Mouse (Mus musculus) spleen, postnatal 4 days (tissue): ENCODE measurements around the gene Psme1.

Experiments
- DNase-seq, 2 experiments: peaks; one replicate each; pipeline ENCODE4 v3.0.0; 2022; ENCODE audit warnings: low spot score in 2 of 2

Gene Psme1

GRCm38 (mm10) chr14:55577871-55578667 lies at the start of gene Psme1:
Psme1 (plus strand) TSS chr14:55578123.
- peak; percentile 77 to 88 for DNase-seq

DNA sequence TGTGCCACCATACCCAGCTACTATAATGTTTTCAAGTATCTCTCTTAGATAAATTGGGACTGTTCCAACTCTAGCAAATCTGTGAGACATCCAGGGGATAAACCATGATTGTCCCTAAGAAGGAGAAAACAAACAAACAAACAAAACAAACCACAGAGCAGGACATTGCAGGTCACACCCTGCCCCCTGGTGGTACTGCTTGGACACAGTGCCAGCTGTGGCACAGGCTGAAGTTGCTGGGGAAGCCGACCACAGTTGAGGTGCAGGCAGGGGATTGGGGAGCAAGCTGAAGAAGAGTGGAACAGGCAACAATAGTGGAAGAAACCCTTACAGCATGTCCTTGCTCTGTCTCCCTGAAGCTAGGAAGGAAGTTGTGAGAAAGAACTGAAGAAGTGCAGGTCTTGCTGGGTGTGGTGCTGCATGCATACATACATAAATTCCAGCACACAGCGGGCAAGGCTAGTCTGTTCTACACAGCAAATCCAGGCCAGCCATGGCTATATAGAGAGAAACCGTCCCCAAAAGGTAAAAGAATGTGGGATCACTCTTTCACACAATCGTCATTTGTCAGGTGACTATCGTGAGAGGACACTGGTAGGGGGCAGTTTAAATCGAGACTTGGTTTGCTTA lies 41.7 kb upstream of the Psme1 start:
- DNase-seq: peak; percentile 61 to 80

DNA sequence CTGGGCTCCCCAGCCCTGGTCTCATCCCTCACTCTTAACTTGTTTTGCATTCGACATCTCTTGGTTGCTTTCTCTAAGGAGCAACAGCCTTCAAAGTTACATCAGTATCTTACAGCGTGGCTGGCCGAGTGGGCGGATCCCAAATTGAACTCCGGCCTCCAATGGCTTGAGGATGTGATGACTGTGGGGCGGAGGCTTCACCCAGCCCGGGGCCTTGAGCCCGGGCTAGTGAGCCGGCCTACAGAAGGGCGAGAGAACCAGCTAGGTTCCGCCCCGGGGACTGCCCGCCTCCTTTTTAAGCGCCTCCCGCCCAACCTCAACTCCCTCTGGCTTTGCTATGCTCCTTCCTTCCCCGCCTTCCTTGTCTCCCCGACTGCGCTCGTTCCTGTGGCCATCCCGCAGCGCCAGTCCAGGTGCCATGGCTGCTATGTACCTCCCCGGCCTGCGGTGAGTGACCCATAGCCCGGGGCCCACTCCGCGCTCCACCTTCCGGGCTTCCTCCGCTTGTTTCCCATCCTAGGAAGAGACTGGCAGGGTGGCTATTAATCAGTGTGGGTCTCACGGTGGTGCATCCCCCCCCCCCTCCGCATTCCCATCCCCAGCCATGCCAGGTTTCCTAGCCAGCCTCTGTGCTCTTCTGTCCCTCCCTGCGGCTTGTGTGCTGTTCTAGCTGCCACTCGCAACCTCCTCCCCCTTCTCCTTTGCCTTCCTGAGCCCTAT lies 37.7 kb upstream of the Psme1 start, which contains the start of gene Pck2:
Gene Pck2, plus strand, starts transcription at position 200 of the 720 bp plus-strand sequence.
- DNase-seq: peak; percentile 92 to 93

DNA sequence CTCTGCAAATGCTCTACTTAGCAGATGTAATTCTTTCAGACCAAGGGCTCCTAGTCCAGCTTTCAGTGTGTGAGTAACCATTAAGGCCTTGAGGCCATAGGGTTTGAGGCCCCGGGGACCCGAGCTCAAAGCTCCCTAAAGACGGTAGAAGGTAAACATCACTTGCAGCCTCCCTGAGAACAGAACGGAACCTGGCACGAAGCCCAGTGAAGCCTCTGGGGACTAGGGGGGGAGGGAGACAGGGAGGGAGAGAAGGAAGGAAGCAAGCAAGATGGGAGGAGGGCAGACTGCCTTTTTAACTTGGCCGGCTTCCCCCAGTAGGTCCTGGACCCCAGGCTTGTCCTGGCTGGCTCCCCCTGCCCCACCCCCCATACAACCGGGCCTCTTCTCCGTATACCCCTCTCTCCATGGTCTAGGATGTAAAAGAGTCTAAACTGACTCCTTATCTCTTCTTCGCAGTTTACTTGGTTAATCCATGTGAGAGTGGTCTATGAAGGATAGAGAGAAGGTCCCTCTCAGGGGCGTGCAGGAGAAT lies 37.1 kb upstream of the Psme1 start:
- DNase-seq: peak; percentile 84 to 92

GRCm38 (mm10) chr14:55542268-55542667 lies 35.7 kb upstream of the Psme1 start:
- peak; percentile 75 to 82 for DNase-seq

DNA sequence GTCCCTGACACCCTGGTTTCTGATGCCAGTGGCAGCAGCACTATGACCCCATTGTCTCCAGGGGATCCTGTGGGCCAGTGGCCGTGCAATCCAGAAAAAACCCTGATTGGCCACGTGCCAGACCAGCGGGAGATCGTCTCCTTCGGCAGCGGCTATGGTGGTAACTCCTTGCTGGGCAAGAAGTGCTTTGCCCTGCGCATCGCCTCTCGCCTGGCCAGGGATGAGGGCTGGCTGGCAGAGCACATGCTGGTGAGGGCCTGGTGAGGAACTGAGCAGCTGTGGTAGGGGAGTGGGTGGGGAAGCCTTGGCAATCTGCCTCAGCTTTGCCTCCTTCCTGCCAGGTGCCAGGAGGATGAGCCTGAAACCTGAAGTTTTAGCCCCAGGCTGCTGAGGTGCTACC lies 33.6 kb upstream of the Psme1 start:
- DNase-seq: no peak

GRCm38 (mm10) chr14:55550191-55550590 lies 27.7 kb upstream of the Psme1 start:
- no peak for DNase-seq

DNA sequence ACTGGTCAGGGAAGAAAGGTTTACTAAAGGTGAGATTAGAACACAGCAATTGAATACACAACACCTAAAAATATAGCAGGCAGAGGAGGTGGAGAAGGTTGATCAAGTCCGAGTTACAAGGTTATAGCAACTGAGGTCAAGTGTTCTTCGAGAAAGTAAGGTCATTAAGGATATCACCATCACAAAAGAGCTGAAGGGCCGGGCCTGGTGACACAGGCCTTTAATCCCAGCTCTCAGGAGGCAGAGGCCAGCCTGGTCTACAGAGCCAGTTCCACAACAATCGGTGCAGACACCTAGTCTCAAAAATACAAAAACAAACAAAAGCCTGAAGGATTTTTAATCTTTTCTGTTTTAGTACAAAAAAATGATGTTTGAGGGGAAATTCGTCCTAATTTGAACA lies 26.6 kb upstream of the Psme1 start:
- DNase-seq: no peak

DNA sequence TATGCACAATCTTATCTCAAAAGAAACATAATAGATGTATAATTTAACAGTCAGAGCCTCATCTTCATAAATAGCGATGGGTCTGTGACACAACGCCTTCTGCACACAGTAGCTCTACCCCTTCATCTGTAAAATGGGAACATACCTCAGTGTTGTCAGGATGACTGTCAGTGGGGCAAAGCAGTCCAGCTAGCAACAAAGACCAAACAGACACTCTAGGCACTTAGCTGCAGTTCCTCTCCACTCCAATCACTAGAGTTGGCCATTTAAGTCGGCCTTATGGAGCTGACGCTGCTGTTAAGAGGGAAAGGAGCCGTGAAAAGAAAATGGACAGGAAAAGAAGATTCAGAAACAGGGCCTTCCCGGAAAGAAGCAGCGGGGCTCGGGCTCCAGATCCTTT lies 26.1 kb upstream of the Psme1 start:
- DNase-seq: no peak

DNA sequence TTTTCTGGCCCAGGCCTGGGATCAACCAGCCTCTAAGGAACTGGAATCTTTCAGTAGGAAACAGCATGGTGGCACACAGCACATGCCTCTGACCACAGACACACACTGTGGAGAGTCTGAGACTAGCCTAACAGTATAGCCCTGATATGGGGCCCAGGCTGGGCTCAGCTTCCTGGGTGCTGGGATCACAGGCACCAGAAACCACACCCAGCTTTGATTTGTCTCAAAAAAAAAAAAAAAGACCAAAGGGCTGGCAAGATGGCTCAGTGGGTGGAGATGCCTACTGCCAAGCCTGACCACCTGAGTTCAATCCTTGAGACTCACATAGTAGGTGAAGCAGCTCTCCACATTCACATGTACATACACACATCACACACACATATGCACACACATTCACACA lies 23.3 kb upstream of the Psme1 start:
- DNase-seq: no peak

- DNase-seq: no peak
Observed at GRCm38 (mm10) chr14:55555788-55556187, 22.1 kb upstream of the Psme1 start.

DNA sequence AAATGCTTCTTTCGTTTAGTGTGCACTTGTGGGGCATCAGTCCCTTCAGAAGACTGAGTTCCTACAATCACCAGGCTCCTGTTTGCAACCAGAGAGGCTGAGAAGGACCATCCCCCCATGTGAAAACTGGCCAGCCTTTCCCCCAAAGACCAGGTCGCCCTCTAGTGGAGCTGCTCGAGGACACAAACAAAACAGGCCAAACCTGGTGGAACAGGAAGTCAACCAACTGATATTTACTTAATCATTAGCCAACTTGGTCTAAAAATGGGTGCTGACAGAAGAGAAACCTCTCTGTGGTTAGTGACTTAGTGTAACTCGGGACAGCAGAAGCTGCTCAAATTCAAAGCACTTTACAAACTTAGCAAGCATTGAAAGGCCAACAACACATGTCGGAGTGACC lies 20.9 kb upstream of the Psme1 start:
- peak; percentile 84 to 92 for DNase-seq

DNA sequence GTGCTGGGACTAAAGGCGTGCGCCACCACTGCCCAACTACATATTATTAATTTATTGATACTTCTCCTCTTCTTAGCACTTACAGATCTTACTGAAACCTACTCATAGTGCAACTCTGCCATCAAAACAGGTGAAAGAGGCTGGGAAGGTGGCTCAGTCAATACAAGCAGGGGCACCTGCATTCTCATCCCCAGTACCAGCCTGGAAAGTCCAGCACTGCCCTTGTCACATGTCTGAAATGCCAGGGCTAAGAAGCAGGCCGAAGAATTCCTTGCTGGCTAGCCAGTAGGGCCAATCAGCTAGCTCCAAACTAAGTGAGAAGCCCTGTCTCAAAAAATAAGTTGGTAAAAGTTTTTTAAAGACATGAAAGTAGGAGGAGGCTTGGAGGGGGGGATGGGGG lies 20.3 kb upstream of the Psme1 start:
- DNase-seq: peak in 1 of 2 experiments; percentile 61

DNA sequence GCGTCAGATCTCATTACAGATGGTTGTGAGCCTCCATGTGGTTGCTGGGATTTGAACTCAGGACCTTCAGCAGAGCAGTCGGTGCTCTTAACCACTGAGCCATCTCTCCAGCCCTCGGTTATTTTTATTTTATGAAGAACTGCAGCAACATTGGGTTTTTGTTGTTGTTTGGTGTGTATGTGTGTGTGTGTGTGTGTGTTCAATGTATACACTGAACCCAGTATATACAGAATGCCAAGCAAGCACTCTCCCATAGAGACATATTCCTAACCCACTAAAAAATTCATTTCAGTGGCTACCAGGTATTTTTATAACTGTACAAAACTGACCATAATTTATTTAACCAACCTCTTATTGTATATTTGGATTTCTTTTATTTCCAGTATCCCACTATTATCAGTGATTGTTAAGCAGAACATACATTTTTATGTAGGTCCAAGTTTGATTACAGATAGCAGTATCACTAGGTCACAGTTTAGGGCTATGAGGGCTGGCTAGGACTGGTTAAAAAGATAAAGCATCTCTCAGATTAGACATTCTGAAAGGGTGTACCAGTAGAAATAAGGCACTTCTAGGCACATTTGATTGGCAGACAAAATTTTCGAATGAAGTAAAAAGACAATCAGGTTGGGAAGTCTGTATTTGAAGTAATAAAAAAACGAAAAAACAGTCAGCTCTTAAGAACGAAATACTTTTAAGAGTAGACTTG lies 19.0 kb upstream of the Psme1 start:
- no peak for DNase-seq

DNA sequence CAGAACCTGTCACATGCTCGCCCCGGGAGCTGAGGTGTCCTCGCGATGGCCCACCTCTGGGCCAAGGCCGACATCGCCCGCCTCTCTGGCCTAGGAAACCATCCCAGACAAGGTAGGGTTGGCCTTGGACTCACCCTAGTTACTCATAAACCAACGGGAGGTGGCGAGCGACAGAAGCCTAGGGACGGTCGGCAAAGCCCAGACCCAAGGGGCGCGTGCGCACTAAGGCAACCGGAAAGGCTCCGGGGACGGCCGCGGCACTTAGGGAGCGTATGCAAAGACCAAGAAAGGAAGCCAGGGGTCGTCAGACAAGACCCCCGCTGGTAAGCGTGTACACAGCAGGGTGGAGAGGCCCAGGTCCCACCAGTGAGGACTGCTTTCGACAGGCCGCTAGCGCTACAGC lies 18.1 kb upstream of the Psme1 start, which contains the start of gene Dcaf11:
Gene Dcaf11, plus strand, starts transcription at position 208 of the 403 bp plus-strand sequence.
- peak; percentile 90 to 95 for DNase-seq

GRCm38 (mm10) chr14:55560202-55561073 lies 17.5 kb upstream of the Psme1 start, which contains the start of gene A730061H03Rik:
A730061H03Rik (minus strand) TSS chr14:55560406.
- DNase-seq: peak; percentile 96 to 97

DNA sequence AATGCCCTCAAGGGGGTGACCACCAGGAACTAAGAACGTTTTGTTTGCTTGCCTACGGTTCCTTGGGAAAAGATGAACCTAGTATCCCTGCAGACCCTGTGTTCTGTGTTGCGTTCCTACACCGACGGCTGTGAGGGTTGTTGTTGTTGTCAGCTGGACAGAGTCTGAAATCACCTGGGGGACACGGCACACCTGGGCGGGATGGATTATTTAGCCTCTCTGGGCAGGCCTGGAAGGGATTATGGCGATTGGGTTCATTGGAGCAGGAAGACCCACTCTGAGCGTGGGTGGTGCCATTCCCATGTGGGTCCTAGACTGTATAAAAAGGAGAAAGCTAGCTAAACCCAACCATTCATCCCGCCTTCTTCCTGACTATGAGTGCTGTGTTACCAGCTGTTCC lies 16.1 kb upstream of the Psme1 start:
- no peak for DNase-seq

- no peak for DNase-seq
Observed at GRCm38 (mm10) chr14:55563249-55563648, 14.7 kb upstream of the Psme1 start.

- DNase-seq: no peak
Observed at GRCm38 (mm10) chr14:55565748-55566147, 12.2 kb upstream of the Psme1 start.

- no peak for DNase-seq
Observed at GRCm38 (mm10) chr14:55567496-55567895, 10.4 kb upstream of the Psme1 start.
